Mouse (Mus musculus) ES-E14 (cell line): ENCODE data around the gene Zcchc24. TPM values are rescaled to one million over a fixed set of nuclear protein-coding genes. Genes with fewer than 3 reads are reported as not detected.

ENCODE experiments used
- DNase-seq: peaks from one replicate; pipeline ENCODE4 v3.0.0-alpha.2; 2013; ENCODE audit warnings: low read depth, low spot score
- H3K27ac ChIP-seq: 2 replicates; pipeline ENCODE4 v1.5.1; 2012; ENCODE audit warnings: low read depth, mild to moderate bottlenecking, low read length, moderate library complexity, mixed read lengths; ENCODE audit not compliant: poor library complexity, insufficient read depth, severe bottlenecking
- H3K36me3 ChIP-seq: 2 replicates; pipeline ENCODE4 v1.6.1; 2012; ENCODE audit warnings: mild to moderate bottlenecking, low read length, moderate library complexity, mixed read lengths; ENCODE audit not compliant: control insufficient read depth, poor library complexity, insufficient read depth, severe bottlenecking
- H3K4me1 ChIP-seq, 2 experiments: fragments of 150-350 bp in 1 of 2; sonication (generic) in 1 of 2; 2 replicates each; pipeline ENCODE4 v1.6.1; 2012; ENCODE audit warnings: low read length in 2 of 2, mild to moderate bottlenecking in 1 of 2, mixed read lengths in 1 of 2; ENCODE audit not compliant: control insufficient read depth in 2 of 2, insufficient read depth in 2 of 2, poor library complexity in 1 of 2
- H3K4me3 ChIP-seq, 2 experiments: fragments of 150-350 bp in 1 of 2; sonication (generic) in 1 of 2; 2 replicates each; pipeline ENCODE4 v1.5.1; 2012; ENCODE audit warnings: low read length in 2 of 2, low read depth in 1 of 2, mild to moderate bottlenecking in 1 of 2, mixed read lengths in 1 of 2; ENCODE audit not compliant: insufficient read depth in 1 of 2, poor library complexity in 1 of 2, severe bottlenecking in 1 of 2
- H3K9ac ChIP-seq: 2 replicates; pipeline ENCODE4 v1.6.1; 2012; ENCODE audit warnings: low read depth, mild to moderate bottlenecking, low read length, mixed read lengths; ENCODE audit not compliant: poor library complexity, insufficient read depth, severe bottlenecking
- H3K9me3 ChIP-seq: fragments of 150-350 bp; sonication (generic); 2 replicates; pipeline ENCODE4 v1.6.1; 2012; ENCODE audit warnings: low read depth, mild to moderate bottlenecking, low read length; ENCODE audit not compliant: control insufficient read depth, insufficient read depth
- CHD2 ChIP-seq: IDR thresholded peaks from 2 replicates; pipeline ENCODE4 v1.6.1; 2014; ENCODE audit warnings: mild to moderate bottlenecking, low read depth, low read length, inconsistent platforms
- HCFC1 ChIP-seq: IDR thresholded peaks from 2 replicates; pipeline ENCODE4 v1.6.1; 2012; ENCODE audit warnings: low read length, inconsistent platforms, borderline replicate concordance; ENCODE audit not compliant: insufficient read depth
- MAFK ChIP-seq: IDR thresholded peaks from 2 replicates; pipeline ENCODE4 v1.6.1; 2014; ENCODE audit warnings: mild to moderate bottlenecking, low read depth, low read length, inconsistent platforms; ENCODE audit not compliant: insufficient read depth
- ZC3H11A ChIP-seq: IDR thresholded peaks from 2 replicates; pipeline ENCODE4 v1.6.1; 2012; ENCODE audit warnings: low read depth, mild to moderate bottlenecking, inconsistent platforms, low read length, borderline replicate concordance
- ZNF384 ChIP-seq: IDR thresholded peaks from 2 replicates; pipeline ENCODE4 v1.6.1; 2012; ENCODE audit warnings: low read depth, low read length, inconsistent platforms
- in situ Hi-C, 2 experiments: fragments of 600-800 bp; cut with MboI; formaldehyde crosslinking; loops; one replicate each; pipeline ENCODE4 v1.15.1; 2025; ENCODE audit warnings: low sequenced_read_pairs in 2 of 2, inconsistent platforms in 1 of 2; ENCODE audit not compliant: unreplicated experiment in 2 of 2
- total RNA-seq: library from RNA; depleted of rRNA; stranded (reverse); fragments of 300-350 nt; gene quantifications from 2 replicates; pipeline ENCODE4 v1.2.3, GENCODE M21; 2012

Gene Zcchc24
- total RNA-seq, 1 experiment = 4.1 TPM

DNA sequence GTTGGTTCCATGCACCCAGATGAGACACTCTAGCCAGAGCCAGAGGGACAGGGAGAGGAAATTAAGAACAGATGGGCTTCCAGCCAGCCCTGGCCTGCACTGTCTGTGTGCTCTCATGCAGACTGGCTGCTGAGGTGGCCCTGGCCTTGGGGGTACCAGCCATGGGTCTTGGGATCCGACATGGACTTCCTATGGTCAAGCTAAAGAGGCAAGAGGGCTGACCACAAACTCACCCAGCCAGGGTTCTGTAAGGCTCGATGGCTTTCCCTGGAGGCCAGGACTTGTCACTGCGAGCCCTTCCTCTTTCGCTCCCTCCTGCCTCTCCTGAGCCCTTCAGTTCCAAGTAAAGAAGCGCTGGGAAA is 41.7 kb downstream of the Zcchc24 start:
- H3K9ac ChIP-seq = no peak overlapping the region
- H3K9me3 ChIP-seq = no peaks in the 10 kb centered on the region
- TF ChIP-seq ZNF384 (no peak), MAFK (no peak), ZC3H11A (no peak), CHD2 (no peak), HCFC1 (no peak)
- no peak for DNase-seq
- in situ Hi-C loops = no loop called here
- peaks cover 0 to 4% of the 10 kb centered on the region in 2 experiments; a peak in 1 of 4 replicates for H3K4me1 ChIP-seq
- no peak overlapping the region for H3K4me3 ChIP-seq
- no peak overlapping the region for H3K27ac ChIP-seq
- H3K36me3 ChIP-seq = 0 out of 2 replicates have a peak, but pooled peaks cover 4% of the 10 kb centered on the region

DNA sequence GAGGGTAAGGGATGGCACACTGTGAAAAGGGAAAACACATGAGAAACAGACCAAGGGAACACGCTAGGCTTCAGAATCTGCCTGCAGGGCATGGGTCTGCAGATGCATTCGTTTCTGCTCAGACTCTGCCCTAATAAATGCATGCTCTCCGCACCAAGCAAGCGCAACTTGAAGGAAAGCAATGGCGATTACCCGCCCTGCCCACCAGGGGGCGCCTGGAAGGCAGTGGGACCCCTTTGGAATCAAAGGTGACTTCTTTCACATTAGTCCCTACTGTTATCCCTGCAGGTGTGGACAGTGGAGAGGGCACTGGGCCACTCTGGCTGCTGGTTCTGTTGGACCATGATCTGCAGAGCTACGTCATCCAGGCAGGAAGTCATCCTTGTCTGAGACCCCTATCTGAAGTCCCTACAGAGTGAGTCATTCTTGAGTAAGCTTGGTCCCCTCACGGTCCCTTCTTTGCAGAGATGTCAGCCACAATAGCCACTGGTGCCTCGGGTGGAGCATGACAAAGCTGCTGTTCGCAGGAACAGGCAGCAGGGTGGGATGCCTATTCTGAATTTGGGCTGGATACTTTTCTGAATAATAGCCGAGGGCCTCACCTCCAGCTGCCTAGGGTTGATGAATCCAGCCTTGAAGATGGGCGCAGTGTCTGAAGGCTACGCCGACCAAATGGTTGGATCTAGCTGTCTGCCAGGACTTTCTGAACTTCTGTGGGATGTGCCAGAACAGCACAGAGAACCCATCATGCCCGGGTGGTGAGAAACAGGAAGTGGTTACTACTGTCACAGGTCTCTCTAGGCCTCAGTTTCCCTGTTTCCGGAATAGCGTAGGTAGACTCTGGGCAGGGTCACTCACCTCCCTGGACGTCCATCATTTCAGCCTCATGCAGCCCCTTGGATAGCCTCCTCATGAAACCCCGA is 42.4 kb downstream of the Zcchc24 start:
- H3K27ac ChIP-seq = no peak overlapping the region
- no peak overlapping the region for H3K9ac ChIP-seq
- H3K4me1 ChIP-seq = peaks cover 0 to 4% of the 10 kb centered on the region in 2 experiments; a peak in 1 of 4 replicates
- in situ Hi-C loops = no loop called here
- H3K4me3 ChIP-seq = no peak overlapping the region
- TF ChIP-seq ZC3H11A (0 out of 2 replicates have a peak, but pooled peaks have one; percentile 31), CHD2 (no peak), MAFK (no peak)
- H3K36me3 ChIP-seq = 0 out of 2 replicates have a peak, but pooled peaks cover 4% of the 10 kb centered on the region
- DNase-seq = peak; percentile 52
- no peaks in the 10 kb centered on the region for H3K9me3 ChIP-seq

DNA sequence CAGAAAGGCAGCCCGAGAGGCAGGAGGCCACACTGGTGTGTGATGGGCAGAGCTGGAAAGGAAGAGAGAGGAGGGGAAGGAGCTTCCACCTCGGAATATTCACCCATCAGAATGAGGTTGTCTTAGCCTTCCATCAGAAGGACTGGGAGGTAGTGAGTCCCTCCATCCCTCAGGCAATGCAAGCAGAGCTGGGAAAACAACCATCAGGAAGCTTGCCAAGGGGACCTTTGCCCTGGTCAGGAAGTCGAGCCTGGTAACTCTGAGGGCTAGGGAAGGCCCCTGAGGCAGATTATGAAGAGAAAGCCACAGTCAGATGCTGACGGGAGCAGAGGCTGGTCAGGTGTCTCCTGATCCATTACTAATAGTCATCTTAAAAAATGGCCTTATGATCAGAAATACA is 43.1 kb downstream of the Zcchc24 start:
- Histone ChIP-seq H3K27ac (no peak overlapping the region; the same call in 1 of the 2 replicates), H3K4me1 (peaks cover 0 to 4% of the 10 kb centered on the region in 2 experiments; a peak in 1 of 4 replicates), H3K36me3 (0 out of 2 replicates have a peak, but pooled peaks cover 4% of the 10 kb centered on the region), H3K9me3 (no peaks in the 10 kb centered on the region), H3K4me3 (no peak overlapping the region), H3K9ac (no peak overlapping the region)
- in situ Hi-C loops = no loop called here
- TF ChIP-seq HCFC1 = no peak
- no peak for TF ChIP-seq ZNF384
- TF ChIP-seq CHD2 = no peak
- no peak for DNase-seq

DNA sequence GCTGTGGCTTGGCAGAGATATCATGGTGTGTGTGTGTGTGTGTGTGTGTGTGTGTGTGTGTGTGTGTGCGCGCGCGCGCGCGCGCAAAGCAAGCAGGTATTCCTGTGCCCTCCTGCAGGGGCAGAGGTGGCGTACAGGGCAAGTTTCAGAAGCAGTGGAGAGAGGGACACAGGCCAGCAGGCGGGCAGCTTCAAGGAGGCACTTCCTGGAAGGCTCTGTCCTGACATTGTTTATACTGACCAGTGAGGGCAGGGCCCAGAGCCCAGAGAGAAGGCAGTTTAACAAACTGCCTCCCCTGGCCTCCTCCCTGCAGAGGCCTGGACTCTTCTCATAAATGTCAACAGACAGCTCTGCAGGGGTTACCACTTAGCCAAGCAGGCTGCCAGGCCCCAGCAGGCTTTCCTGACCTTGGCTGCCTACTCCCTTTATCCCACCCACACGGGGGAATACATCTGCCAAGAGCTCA is 43.8 kb downstream of the Zcchc24 start:
- H3K4me3 ChIP-seq = no peak overlapping the region
- H3K36me3 ChIP-seq = 0 out of 2 replicates have a peak, but pooled peaks cover 4% of the 10 kb centered on the region
- TF ChIP-seq HCFC1 = no peak
- no peak for TF ChIP-seq CHD2
- TF ChIP-seq ZC3H11A = no peak
- TF ChIP-seq ZNF384 = no peak
- TF ChIP-seq MAFK = no peak
- H3K9me3 ChIP-seq = no peaks in the 10 kb centered on the region
- in situ Hi-C loops = no loop called here
- H3K4me1 ChIP-seq = peaks cover 0 to 4% of the 10 kb centered on the region in 2 experiments; a peak in 1 of 4 replicates
- H3K27ac ChIP-seq = no peak overlapping the region
- H3K9ac ChIP-seq = no peak overlapping the region
- no peak for DNase-seq
